Mouse (Mus musculus) liver, adult 2 months (tissue): ENCODE data around the gene Tgfa.

ENCODE experiments used
- CTCF ChIP-seq: fragments of 200-500 bp; IDR thresholded peaks from 2 replicates; pipeline ENCODE4 v1.5.1; 2011; ENCODE audit warnings: low read depth, low read length, control low read depth
- POLR2A ChIP-seq: fragments of 200-500 bp; IDR thresholded peaks from 2 replicates; pipeline ENCODE4 v1.6.1; 2011; ENCODE audit warnings: low read length, control low read depth; ENCODE audit not compliant: insufficient read depth; ENCODE audit errors: extremely low read depth

GRCm38 (mm10) chr6:86176721-86177120, 18.3 kb upstream of the Tgfa start:
- TF ChIP-seq POLR2A (no peak), CTCF (no peak)
